Mouse (Mus musculus): Measurements from ENCODE around the gene Nt5c2. TPM values are rescaled to one million over a fixed set of nuclear protein-coding genes. Genes with fewer than 3 reads are reported as not detected.

Gene Nt5c2
- polyA plus RNA-seq, 1 experiment from 2014 or later, result 85.4 TPM

DNA sequence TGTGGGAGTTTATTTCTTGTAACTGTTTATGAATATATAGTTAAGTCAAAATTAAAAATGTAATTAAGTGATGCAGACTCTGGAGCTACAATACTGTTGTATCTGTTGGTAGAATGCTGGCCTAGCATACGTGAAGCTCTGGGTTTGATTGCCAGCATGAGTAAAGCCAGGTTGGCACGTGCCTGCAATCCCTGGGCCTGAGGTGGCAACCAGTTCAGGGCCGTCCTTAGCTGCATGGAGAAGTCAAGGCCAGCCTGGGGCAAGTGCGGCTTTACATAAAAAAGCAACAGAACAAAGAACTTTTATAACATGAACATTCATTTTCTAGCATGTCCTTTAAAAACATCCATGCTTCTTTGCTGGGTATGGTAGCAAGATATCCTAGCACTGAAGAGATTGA lies 173.9 kb downstream of the Nt5c2 start:
- no peak for ATAC-seq (ENCODE audit: insufficient number of reproducible peaks, insufficient read depth, low FRiP score, low TSS enrichment, low read depth)
- peaks cover 12% of the 10 kb centered on the region; the same call in 1 of the 2 replicates for H3K4me1 ChIP-seq (replicated peaks)
- H3K4me3 ChIP-seq (replicated peaks), result no peak overlapping the region
- no peak overlapping the region for H3K4me2 ChIP-seq
- no peaks in the 10 kb centered on the region for H3K9me3 ChIP-seq
- H3K9ac ChIP-seq (replicated peaks), result no peak overlapping the region
- no peak overlapping the region for H3K27ac ChIP-seq
- 82% methylated on average over 4 of the region's 4 CpGs for WGBS
- H3K27me3 ChIP-seq, result no peaks in the 10 kb centered on the region
- no peaks in the 10 kb centered on the region for H3K36me3 ChIP-seq

GRCm38 (mm10) chr19:46837290-46838079 lies 177.5 kb downstream of the Nt5c2 start:
- Histone ChIP-seq H3K27ac (no peak overlapping the region), H3K4me3 (replicated peaks) (no peak overlapping the region), H3K4me2 (no peak overlapping the region), H3K4me1 (replicated peaks) (peaks cover 12% of the 10 kb centered on the region; the same call in 1 of the 2 replicates), H3K36me3 (no peaks in the 10 kb centered on the region), H3K9ac (replicated peaks) (no peak overlapping the region), H3K9me3 (no peaks in the 10 kb centered on the region), H3K27me3 (no peaks in the 10 kb centered on the region)
- ATAC-seq (ENCODE audit: insufficient number of reproducible peaks, insufficient read depth, low FRiP score, low TSS enrichment, low read depth), result no peak
- 88% methylated on average over 11 of the region's 11 CpGs for WGBS

- no peaks in the 10 kb centered on the region for H3K9me3 ChIP-seq
- no peaks in the 10 kb centered on the region for H3K36me3 ChIP-seq
- ATAC-seq (ENCODE audit: insufficient number of reproducible peaks, insufficient read depth, low FRiP score, low TSS enrichment, low read depth), result no peak
- peaks cover 12% of the 10 kb centered on the region; the same call in 1 of the 2 replicates for H3K4me1 ChIP-seq (replicated peaks)
- H3K27ac ChIP-seq, result no peak overlapping the region
- H3K9ac ChIP-seq (replicated peaks), result no peak overlapping the region
- 89% methylated on average over 3 of the region's 3 CpGs for WGBS
- H3K4me2 ChIP-seq, result no peak overlapping the region
- H3K27me3 ChIP-seq, result no peaks in the 10 kb centered on the region
- no peak overlapping the region for H3K4me3 ChIP-seq (replicated peaks)
These were observed 178.9 kb downstream of the Nt5c2 start for GRCm38 (mm10) chr19:46836085-46836484.

- WGBS, result 67% methylated on average over 4 of the region's 4 CpGs
- Histone ChIP-seq H3K9ac (replicated peaks) (no peak overlapping the region), H3K4me2 (no peak overlapping the region), H3K27ac (no peak overlapping the region), H3K9me3 (no peaks in the 10 kb centered on the region), H3K4me1 (replicated peaks) (peaks cover 9% of the 10 kb centered on the region; the same call in 1 of the 2 replicates), H3K4me3 (replicated peaks) (no peak overlapping the region), H3K36me3 (no peaks in the 10 kb centered on the region), H3K27me3 (no peaks in the 10 kb centered on the region)
- ATAC-seq (ENCODE audit: insufficient number of reproducible peaks, insufficient read depth, low FRiP score, low TSS enrichment, low read depth), result no peak
These were observed 179.6 kb downstream of the Nt5c2 start for GRCm38 (mm10) chr19:46835339-46835738.

- H3K4me2 ChIP-seq, result no peak overlapping the region
- no peaks in the 10 kb centered on the region for H3K36me3 ChIP-seq
- H3K4me3 ChIP-seq (replicated peaks), result no peak overlapping the region
- no peak overlapping the region for H3K9ac ChIP-seq (replicated peaks)
- WGBS, result 79% methylated on average over 5 of the region's 5 CpGs
- ATAC-seq (ENCODE audit: insufficient number of reproducible peaks, insufficient read depth, low FRiP score, low TSS enrichment, low read depth), result no peak
- H3K27me3 ChIP-seq, result no peaks in the 10 kb centered on the region
- no peaks in the 10 kb centered on the region for H3K9me3 ChIP-seq
- no peaks in the 10 kb centered on the region for H3K4me1 ChIP-seq (replicated peaks)
- no peak overlapping the region for H3K27ac ChIP-seq
These were observed 180.7 kb downstream of the Nt5c2 start for GRCm38 (mm10) chr19:46834301-46834700.

Other genes starting within 250 kb of the Nt5c2 start
- 0.40 and 2.2 TPM in 2 replicates for gene Ina, start 455 bp downstream of the Nt5c2 start, polyA plus RNA-seq (2016; fragmentation: Nextera tagmentation; extraction: Ambion mirVana)
- 34.5 and 35.7 TPM in 2 replicates for gene Pcgf6, start 35.8 kb upstream of the Nt5c2 start, polyA plus RNA-seq (2016; fragmentation: Nextera tagmentation; extraction: Ambion mirVana)
- gene Taf5, start 52.6 kb upstream of the Nt5c2 start, polyA plus RNA-seq (2016; fragmentation: Nextera tagmentation; extraction: Ambion mirVana), result 10.8 and 11.4 TPM in 2 replicates
- gene Usmg5, start 75.5 kb upstream of the Nt5c2 start, polyA plus RNA-seq (2016; fragmentation: Nextera tagmentation; extraction: Ambion mirVana), result 1,343 and 1,446 TPM in 2 replicates
- 12.8 and 13.4 TPM in 2 replicates for gene Pdcd11, start 75.6 kb upstream of the Nt5c2 start, polyA plus RNA-seq (2016; fragmentation: Nextera tagmentation; extraction: Ambion mirVana)
- gene Calhm2, start 123.1 kb upstream of the Nt5c2 start, polyA plus RNA-seq (2016; fragmentation: Nextera tagmentation; extraction: Ambion mirVana), result 5.3 and 6.2 TPM in 2 replicates
- not detected in 2 replicates for gene Calhm1, start 129.1 kb upstream of the Nt5c2 start, polyA plus RNA-seq (2016; fragmentation: Nextera tagmentation; extraction: Ambion mirVana)
- gene Calhm3, start 142.6 kb upstream of the Nt5c2 start, polyA plus RNA-seq (2016; fragmentation: Nextera tagmentation; extraction: Ambion mirVana), result not detected in 2 replicates
- 7.7 and 10.1 TPM in 2 replicates for gene Neurl1a, start 163.7 kb upstream of the Nt5c2 start, polyA plus RNA-seq (2016; fragmentation: Nextera tagmentation; extraction: Ambion mirVana)